Mouse (Mus musculus): ENCODE results near the gene Med4. TPM values are rescaled to one million over a fixed set of nuclear protein-coding genes. Genes with fewer than 3 reads are reported as not detected.

Gene Med4
- 59.2 TPM for polyA plus RNA-seq (2014; fragmentation: Illumina TruSeq; extraction: RNeasy Lipid Tissue Mini Kit (QIAGEN cat#74804); ENCODE audit: low read depth, low replicate concordance)

DNA sequence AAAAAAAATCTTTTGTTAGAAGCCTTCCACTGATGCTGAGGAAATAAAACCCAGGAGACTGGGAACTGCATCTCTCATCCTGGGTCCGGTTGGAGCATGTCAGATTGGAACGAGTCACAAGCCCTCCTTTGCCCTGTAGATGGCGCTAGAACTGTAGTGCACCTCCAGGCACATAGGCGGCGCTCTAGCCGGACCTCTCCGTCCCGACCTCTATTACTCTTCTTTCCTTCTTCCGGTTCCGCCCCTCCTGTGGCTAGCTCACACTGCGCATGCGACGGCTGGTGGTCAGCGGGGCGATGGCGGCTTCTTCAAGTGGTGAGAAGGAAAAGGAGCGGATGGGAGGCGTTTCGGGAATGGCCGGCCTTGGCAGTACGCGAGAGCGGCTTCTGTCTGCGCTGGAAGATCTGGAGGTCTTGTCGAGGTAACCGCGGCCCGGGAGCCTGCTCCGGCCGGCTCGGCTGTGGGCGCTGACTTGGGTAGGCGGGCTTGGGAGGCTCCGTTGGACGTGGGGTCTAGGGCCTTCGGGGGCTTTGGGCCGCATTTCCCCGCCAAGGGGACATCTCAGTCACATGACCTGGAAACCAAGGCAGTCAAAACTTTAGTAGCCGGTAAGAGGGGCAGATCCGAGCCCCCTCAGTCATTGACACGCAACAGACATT lies at the start of gene Med4:
TSS of gene Med4 (plus strand) at position 261 of the 659 bp plus-strand sequence.

DNA sequence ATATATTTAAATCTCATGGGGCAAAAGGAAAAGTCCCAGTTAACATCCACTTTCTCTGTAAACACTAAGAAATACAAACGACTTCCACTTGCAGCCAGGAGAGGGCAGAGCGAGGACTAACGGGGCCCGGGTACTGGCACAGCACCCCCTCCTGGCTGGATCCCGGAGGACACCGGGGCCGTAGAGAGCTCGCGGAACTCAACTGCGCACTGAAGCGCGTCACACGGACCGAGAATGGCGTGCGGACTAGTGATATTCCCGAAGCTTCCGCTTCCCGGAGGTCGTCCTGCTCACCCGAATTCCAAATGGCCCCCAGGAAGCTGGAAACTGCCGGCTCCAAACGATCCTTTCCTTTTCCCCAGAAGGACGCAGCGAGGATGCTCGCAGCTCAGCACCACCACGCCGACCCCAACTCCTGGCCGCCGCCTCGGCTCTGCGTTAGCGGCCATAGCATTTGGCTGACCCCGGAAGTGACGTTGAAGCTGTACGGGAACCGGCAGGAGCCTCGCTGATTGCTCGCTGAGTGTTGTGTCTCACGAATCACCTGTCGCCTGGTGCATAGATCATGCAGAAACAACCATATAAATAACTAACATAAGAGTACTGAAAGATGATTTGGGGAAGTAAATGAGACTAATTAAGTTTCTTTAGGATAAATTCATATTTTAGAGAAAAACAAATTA lies 15.1 kb downstream of the Med4 start, which contains the start of gene Sucla2:
TSS of gene Sucla2 (plus strand) at position 554 of the 683 bp plus-strand sequence.

DNA sequence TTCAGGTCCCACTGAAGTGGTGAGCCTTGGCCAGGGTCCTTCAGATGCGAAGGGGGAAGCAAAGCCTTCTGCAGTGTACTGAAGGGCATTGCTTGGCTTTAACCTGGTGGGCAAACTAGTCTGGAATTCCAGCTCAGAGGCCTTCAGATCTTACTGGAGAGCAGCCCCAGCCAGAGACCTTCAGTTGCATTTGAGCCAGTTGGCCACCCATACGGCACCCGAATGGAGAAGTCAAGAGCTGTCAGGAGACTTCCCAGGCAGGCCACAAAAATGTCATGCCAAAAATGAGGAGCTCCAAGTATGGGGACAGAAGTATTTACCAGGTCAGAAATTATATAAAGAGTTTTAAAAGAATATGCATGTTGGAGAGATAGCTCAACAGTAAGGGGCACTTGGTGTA lies 38.2 kb downstream of the Med4 start, which contains the start of gene Nudt15:
TSS of gene Nudt15 (minus strand) at position 192 of the 400 bp plus-strand sequence.

Other genes with a start within 250 kb of the Med4 start
- gene Rb1, start 184.2 kb upstream of the Med4 start, polyA plus RNA-seq (2014; fragmentation: Illumina TruSeq; extraction: RNeasy Lipid Tissue Mini Kit (QIAGEN cat#74804); ENCODE audit: low read depth, low replicate concordance), result 49.9 TPM
- 251 TPM for gene Itm2b, start 124.7 kb upstream of the Med4 start, polyA plus RNA-seq (2014; fragmentation: Illumina TruSeq; extraction: RNeasy Lipid Tissue Mini Kit (QIAGEN cat#74804); ENCODE audit: low read depth, low replicate concordance)
- 1,159 TPM for gene Sucla2, start 15.3 kb downstream of the Med4 start, polyA plus RNA-seq (2014; fragmentation: Illumina TruSeq; extraction: RNeasy Lipid Tissue Mini Kit (QIAGEN cat#74804); ENCODE audit: low read depth, low replicate concordance)
- gene Nudt15, start 38.2 kb downstream of the Med4 start, polyA plus RNA-seq (2014; fragmentation: Illumina TruSeq; extraction: RNeasy Lipid Tissue Mini Kit (QIAGEN cat#74804); ENCODE audit: low read depth, low replicate concordance), result 4.4 TPM
- not detected for gene Gm21750, start 151.2 kb downstream of the Med4 start, polyA plus RNA-seq (2014; fragmentation: Illumina TruSeq; extraction: RNeasy Lipid Tissue Mini Kit (QIAGEN cat#74804); ENCODE audit: low read depth, low replicate concordance)

Measured in testis, adult 10 weeks (tissue).